Mouse (Mus musculus): ENCODE measurements at regions not wholly inside any gene's neighbourhood (a gene's known extent, or its start where the extent isn't known, plus 50 kb on each side); places are given as distances from the start of the nearest gene placed in this dataset.
"Not testable (repeated sequence)": the region's sequence is repeated elsewhere in the genome, so short reads cannot be mapped to it uniquely, and the experiment has no call there.

DNA sequence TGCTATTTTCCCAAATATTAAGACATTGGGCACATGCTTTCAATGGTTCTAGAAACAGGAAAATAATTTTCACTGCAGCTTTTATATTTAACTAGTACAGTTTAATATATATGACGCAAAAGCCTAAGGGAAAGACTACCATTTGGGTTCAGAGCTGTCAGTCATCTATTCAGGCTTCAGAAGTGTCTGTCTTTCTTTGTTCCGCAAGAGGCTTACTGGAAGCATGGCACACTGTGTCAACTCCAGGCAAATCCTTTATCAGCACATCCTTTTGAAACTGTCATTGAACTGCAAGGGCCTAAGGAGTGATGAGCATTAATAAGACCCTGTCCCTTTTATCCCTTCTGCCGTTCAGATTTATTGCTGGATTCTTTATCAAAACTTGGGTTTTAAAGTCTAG, 158.2 kb downstream of the Gm5152 start:
- H3K27me3 ChIP-seq (ENCODE audit: insufficient read depth, low read length); H3K27ac ChIP-seq (ENCODE audit: low read depth, low read length); H3K4me1 ChIP-seq (ENCODE audit: insufficient read depth, low read length); H3K4me3 ChIP-seq (ENCODE audit: low read depth, low read length); H3K36me3 ChIP-seq (ENCODE audit: insufficient read depth, low read length); H3K9ac ChIP-seq (replicated peaks; ENCODE audit: low read length, poor library complexity, severe bottlenecking); H3K4me2 ChIP-seq (ENCODE audit: low read depth, low read length, poor library complexity, severe bottlenecking); DNase-seq (ENCODE audit: low spot score); H3K9me3 ChIP-seq (ENCODE audit: low read length): not testable (repeated sequence)
- ATAC-seq (ENCODE audit: low FRiP score), result 0 out of 2 replicates have a peak, but pooled peaks have one; percentile 49
- 13% methylated on average over 3 of the region's 3 CpGs for WGBS

DNA sequence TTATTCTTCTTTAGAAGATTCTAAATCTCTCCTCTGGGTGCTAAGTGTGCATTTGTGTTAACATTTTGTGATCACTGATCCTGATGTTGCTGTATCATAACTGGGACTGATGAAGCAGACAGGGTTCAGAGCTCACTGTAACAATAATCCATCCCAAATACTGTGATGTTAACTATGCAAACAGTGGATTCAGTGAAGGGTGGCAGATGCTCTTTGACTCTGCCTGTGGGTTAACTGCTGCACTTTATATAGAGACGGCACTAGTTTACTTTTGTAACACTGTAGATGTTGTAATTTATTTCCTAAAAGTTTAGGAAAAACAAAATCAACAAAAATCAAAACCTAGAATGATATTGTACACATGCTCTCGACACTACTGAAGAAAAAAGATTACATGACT, 190.9 kb downstream of the Gm5152 start:
- 65% methylated on average over 2 of the region's 2 CpGs for WGBS
- no peak overlapping the region for H3K4me2 ChIP-seq (ENCODE audit: low read depth, low read length, poor library complexity, severe bottlenecking)
- H3K9me3 ChIP-seq (ENCODE audit: low read length), result no peaks in the 10 kb centered on the region
- no peaks in the 10 kb centered on the region for H3K36me3 ChIP-seq (ENCODE audit: insufficient read depth, low read length)
- H3K4me3 ChIP-seq (ENCODE audit: low read depth, low read length), result no peak overlapping the region
- TF ChIP-seq CTCF (IDR thresholded peaks at IDR 0.05), result no peak
- DNase-seq (ENCODE audit: low spot score) (no peak), ATAC-seq (ENCODE audit: low FRiP score) (no peak)
- H3K27ac ChIP-seq (ENCODE audit: low read depth, low read length), result no peak overlapping the region
- no peaks in the 10 kb centered on the region for H3K4me1 ChIP-seq (ENCODE audit: insufficient read depth, low read length)
- H3K27me3 ChIP-seq (ENCODE audit: insufficient read depth, low read length), result no peaks in the 10 kb centered on the region
- H3K9ac ChIP-seq (replicated peaks; ENCODE audit: low read length, poor library complexity, severe bottlenecking), result no peak overlapping the region

DNA sequence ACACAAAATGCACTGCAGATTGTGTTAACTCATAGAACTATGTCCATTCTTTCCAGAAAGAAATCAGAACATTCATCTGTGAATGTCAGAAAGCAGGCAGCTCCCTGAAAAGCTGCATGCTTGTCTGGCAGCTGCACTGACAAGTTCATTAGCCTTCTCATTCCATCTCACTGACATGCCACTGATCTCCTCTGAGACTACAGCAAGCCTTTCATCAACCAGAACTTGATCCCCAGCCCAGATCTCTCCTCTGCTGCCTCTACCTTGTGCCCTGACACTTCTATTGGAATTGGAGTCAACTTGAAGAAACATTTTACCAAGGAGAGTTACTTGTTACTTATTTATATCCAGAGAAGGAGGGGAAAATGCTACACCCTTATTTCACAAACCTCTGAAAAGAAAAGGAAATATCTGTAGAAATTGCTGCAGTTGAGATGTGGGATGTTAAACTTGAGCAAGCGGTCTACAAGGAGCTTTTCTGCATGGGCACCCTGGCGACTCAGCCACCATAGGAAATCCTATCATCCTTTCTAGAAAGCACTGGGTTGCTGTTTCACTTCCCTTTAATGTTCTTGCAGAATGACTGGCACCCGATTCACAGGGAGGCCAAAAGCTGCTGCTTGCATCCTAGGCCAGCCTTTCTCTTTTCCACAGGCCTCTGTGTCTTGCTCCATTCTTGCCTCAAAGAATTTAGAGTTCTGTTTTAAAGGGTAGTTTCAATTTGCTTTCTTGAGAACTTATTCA, 191.5 kb downstream of the Gm5152 start:
- peak; percentile 5 for DNase-seq (ENCODE audit: low spot score)
- Histone ChIP-seq H3K27ac (ENCODE audit: low read depth, low read length) (no peak overlapping the region), H3K4me2 (ENCODE audit: low read depth, low read length, poor library complexity, severe bottlenecking) (no peak overlapping the region), H3K4me3 (ENCODE audit: low read depth, low read length) (no peak overlapping the region), H3K9ac (replicated peaks; ENCODE audit: low read length, poor library complexity, severe bottlenecking) (no peak overlapping the region), H3K4me1 (ENCODE audit: insufficient read depth, low read length) (no peaks in the 10 kb centered on the region), H3K9me3 (ENCODE audit: low read length) (no peaks in the 10 kb centered on the region), H3K27me3 (ENCODE audit: insufficient read depth, low read length) (no peaks in the 10 kb centered on the region), H3K36me3 (ENCODE audit: insufficient read depth, low read length) (no peaks in the 10 kb centered on the region)
- 51% methylated on average over 3 of the region's 3 CpGs for WGBS
- no peak for TF ChIP-seq CTCF (IDR thresholded peaks at IDR 0.05)
- ATAC-seq (ENCODE audit: low FRiP score), result no peak

DNA sequence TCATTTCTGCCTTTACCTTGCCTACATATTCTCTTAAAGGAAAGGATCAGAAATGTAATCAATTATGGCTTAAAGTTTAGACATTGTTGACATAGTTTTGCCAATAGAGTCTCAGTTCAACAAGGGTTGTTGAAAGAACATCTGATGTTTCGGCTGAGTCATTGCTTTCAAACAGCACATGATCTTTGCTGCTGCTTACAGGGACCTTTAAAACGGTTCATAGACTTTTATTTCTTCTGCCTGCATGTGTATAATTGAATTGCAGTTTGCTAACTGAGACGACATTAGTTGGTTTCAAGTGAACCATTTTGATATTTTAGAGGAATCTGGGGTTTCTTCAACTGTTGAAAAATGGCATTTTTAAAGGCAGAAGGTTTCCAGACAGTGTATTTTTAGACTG, 204.7 kb downstream of the Gm5152 start:
- 75% methylated on average over 3 of the region's 3 CpGs for WGBS
- no peaks in the 10 kb centered on the region for H3K27me3 ChIP-seq (ENCODE audit: insufficient read depth, low read length)
- no peaks in the 10 kb centered on the region for H3K36me3 ChIP-seq (ENCODE audit: insufficient read depth, low read length)
- no peak overlapping the region for H3K27ac ChIP-seq (ENCODE audit: low read depth, low read length)
- ATAC-seq (ENCODE audit: low FRiP score) (no peak), DNase-seq (ENCODE audit: low spot score) (no peak)
- no peaks in the 10 kb centered on the region for H3K4me1 ChIP-seq (ENCODE audit: insufficient read depth, low read length)
- no peak overlapping the region for H3K4me3 ChIP-seq (ENCODE audit: low read depth, low read length)
- H3K9me3 ChIP-seq (ENCODE audit: low read length), result no peaks in the 10 kb centered on the region
- H3K4me2 ChIP-seq (ENCODE audit: low read depth, low read length, poor library complexity, severe bottlenecking), result no peak overlapping the region
- TF ChIP-seq CTCF (IDR thresholded peaks at IDR 0.05), result no peak
- no peak overlapping the region for H3K9ac ChIP-seq (replicated peaks; ENCODE audit: low read length, poor library complexity, severe bottlenecking)

DNA sequence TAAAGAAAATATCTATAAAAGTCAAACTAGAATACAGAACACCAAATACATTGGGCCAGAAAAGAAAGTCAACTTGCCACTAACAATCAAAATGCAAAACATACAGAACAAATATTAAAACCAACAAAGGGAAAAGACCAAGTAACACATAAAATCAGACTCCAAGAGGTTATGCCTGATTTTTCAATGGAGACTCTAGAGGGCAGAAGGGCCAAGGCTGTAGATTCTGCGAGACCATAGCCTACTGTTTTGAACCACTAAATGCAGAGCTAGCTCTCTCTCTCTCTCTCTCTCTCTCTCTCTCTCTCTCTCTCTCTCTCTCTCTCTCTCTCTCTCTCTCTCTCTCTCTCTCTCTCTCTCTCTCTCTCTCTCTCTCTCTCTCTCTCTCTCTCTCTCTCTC, 221.2 kb downstream of the Gm5152 start:
- not testable (repeated sequence) for H3K9ac ChIP-seq (replicated peaks; ENCODE audit: low read length, poor library complexity, severe bottlenecking); H3K4me1 ChIP-seq (ENCODE audit: insufficient read depth, low read length); H3K4me2 ChIP-seq (ENCODE audit: low read depth, low read length, poor library complexity, severe bottlenecking); H3K27me3 ChIP-seq (ENCODE audit: insufficient read depth, low read length); H3K27ac ChIP-seq (ENCODE audit: low read depth, low read length); ATAC-seq (ENCODE audit: low FRiP score); H3K4me3 ChIP-seq (ENCODE audit: low read depth, low read length); H3K36me3 ChIP-seq (ENCODE audit: insufficient read depth, low read length); H3K9me3 ChIP-seq (ENCODE audit: low read length); DNase-seq (ENCODE audit: low spot score)
- WGBS, result 95% methylated on average over 1 of the region's 1 CpGs
